Mouse (Mus musculus): ENCODE measurements at regions not wholly inside any gene's neighbourhood (a gene's known extent, or its start where the extent isn't known, plus 50 kb on each side); places are given as distances from the start of the nearest gene placed in this dataset.

DNA sequence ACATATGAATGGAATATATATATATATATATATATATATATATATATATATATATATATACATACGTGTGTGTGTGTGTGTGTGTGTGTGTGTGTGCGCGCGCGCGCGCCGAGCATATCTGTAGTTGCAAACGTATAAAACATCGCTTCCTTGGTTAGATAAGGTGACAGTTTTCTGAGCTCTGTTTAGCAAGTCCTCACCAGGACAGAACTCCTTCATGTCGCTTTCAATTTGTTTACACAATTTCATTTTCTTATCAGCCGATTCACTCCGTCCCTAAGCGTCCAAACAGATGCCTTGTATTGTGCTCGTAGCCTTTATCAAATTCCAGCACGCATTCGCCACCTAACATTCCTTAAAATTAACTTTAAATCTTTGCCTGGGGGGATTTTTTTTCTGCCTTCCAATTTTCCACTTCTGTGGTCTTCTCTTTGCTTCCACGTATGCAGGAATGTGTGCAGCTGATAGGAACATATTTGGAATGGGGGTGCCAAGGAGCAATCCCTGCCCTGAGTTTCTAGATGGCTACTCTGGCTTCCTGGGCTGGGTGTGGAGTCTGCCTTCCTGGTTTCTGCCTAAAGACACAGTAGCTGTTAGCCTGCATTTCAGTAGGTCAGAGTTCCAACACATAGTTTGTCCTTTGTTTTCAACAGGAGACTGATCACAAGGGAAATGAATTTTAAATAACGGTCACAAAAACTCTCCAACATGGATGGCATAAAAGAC is 575.7 kb downstream of the Robo2 start:
- no peak for ATAC-seq
- WGBS, result 64% methylated on average over 19 of the region's 19 CpGs
- Histone ChIP-seq H3K9ac (ENCODE audit: low read depth, low read length) (no peak overlapping the region), H3K9me3 (ENCODE audit: control insufficient read depth) (no peaks in the 10 kb centered on the region), H3K4me1 (replicated peaks; ENCODE audit: control insufficient read depth, insufficient read depth, low read length) (no peaks in the 10 kb centered on the region), H3K36me3 (ENCODE audit: control insufficient read depth, insufficient read depth) (no peaks in the 10 kb centered on the region), H3K4me3 (ENCODE audit: low read depth, low read length) (no peak overlapping the region), H3K4me2 (replicated peaks; ENCODE audit: low read depth) (no peak overlapping the region), H3K27me3 (replicated peaks; ENCODE audit: control insufficient read depth, insufficient read depth, low read length) (no peaks in the 10 kb centered on the region), H3K27ac (ENCODE audit: low read depth, low read length) (no peak overlapping the region)
- TF ChIP-seq CTCF (IDR thresholded peaks at IDR 0.05; ENCODE audit: low read depth), result no peak

DNA sequence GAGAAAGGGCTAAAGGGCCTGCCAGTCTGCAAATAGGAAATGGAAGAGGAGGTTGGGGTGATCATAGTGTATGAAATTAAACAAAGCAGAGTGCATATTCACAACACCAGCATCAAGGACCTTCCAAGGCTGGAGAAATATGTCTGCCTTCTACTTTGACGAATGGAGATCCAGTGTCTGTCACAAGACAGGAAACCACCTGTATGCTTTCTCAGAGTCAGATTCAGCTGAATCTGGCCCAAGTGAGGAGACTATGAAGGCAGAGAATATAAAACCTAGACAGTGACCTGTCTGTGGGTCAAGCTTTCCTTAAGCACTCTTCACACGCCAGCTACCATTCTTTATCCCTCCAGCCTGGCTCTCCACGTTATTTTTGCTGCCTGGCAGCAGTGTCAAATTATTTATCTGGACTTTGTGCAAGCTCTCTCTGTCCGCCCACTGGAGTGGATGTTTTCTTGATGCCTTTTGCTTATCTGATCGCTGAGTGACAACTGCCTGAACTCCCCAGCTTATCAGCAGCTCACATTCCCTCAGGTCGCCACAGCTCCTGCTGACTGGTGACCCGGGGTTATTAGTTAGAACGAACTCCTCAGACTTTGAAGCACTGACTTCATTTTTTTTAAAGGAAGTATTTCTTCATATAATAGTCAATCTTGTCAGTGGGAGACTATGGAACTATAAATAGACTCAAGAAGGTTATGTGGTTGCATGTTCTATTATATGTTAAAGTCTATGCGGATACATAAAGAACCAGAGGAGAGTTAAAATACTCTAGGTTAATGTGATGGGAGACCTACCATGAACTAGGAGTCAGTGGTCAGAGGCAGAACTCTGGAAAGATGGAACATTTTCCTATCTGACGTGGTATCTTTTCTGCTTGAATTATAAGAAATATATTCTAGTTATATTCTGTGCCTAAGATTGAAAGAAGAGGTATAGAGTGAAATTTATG is 590.0 kb downstream of the Robo2 start:
- H3K36me3 ChIP-seq (ENCODE audit: control insufficient read depth, insufficient read depth), result no peaks in the 10 kb centered on the region
- H3K9me3 ChIP-seq (ENCODE audit: control insufficient read depth), result no peaks in the 10 kb centered on the region
- H3K4me2 ChIP-seq (replicated peaks; ENCODE audit: low read depth), result no peak overlapping the region
- 46% methylated on average over 10 of the region's 10 CpGs for WGBS
- H3K4me1 ChIP-seq (replicated peaks; ENCODE audit: control insufficient read depth, insufficient read depth, low read length), result no peaks in the 10 kb centered on the region
- no peak overlapping the region for H3K27ac ChIP-seq (ENCODE audit: low read depth, low read length)
- peak; percentile 54; the same call in 1 of the 2 replicates for ATAC-seq
- no peak for TF ChIP-seq CTCF (IDR thresholded peaks at IDR 0.05; ENCODE audit: low read depth)
- H3K4me3 ChIP-seq (ENCODE audit: low read depth, low read length), result no peak overlapping the region
- no peaks in the 10 kb centered on the region for H3K27me3 ChIP-seq (replicated peaks; ENCODE audit: control insufficient read depth, insufficient read depth, low read length)
- H3K9ac ChIP-seq (ENCODE audit: low read depth, low read length), result no peak overlapping the region

DNA sequence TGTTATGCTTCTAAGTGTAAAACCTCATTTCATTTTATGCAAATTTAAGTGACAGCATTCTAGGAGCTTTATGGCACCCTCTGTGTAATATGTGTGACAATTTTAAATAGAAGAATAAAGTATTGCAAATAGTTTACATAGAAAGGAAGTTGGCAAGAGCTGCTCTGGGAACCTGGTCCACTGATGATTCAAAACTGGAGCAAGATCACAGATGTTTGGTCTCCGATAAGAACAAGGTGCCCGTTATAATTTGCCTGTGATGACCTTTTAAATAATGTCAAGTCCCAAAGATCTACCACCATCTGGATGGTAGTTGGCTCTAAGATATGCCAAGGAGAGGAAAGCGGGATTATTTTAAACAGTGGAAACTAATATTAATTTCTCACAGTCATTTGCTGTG is 607.1 kb downstream of the Robo2 start:
- Histone ChIP-seq H3K4me2 (replicated peaks; ENCODE audit: low read depth) (no peak overlapping the region), H3K27me3 (replicated peaks; ENCODE audit: control insufficient read depth, insufficient read depth, low read length) (no peaks in the 10 kb centered on the region), H3K4me3 (ENCODE audit: low read depth, low read length) (no peak overlapping the region), H3K36me3 (ENCODE audit: control insufficient read depth, insufficient read depth) (no peaks in the 10 kb centered on the region), H3K27ac (ENCODE audit: low read depth, low read length) (no peak overlapping the region), H3K4me1 (replicated peaks; ENCODE audit: control insufficient read depth, insufficient read depth, low read length) (no peaks in the 10 kb centered on the region), H3K9me3 (ENCODE audit: control insufficient read depth) (no peaks in the 10 kb centered on the region), H3K9ac (ENCODE audit: low read depth, low read length) (no peak overlapping the region)
- WGBS, result 74% methylated on average over 3 of the region's 3 CpGs
- no peak for ATAC-seq
- TF ChIP-seq CTCF (IDR thresholded peaks at IDR 0.05; ENCODE audit: low read depth), result no peak

DNA sequence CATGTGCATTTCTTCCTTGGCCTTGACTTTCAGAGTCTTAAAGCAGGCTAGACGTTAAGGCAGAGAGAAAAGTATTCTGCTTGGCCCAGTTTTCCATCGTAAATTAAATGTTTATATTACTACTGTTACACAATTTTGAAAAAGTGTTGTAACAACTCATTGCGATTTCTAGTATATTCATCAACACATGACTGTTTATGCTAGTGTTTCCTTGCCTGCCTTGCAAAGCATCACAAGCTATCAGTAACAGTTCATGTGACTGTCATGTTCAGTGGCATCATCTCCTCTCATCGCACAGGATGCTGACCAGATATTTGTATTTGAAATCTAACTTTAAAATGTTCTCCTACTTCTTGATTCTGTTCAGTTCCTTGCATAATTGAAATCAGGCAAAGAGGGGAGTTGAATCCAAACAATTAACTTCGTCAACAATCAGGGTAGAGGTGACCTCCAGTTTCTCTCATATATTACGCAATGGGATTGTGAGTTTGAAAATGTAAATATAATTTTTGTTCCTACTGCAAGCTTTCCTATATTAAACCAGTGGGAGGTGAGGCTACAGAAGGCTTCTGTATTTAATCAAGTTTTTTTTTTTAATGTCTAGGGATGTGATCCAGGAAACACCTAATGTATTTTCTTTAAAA is 615.0 kb downstream of the Robo2 start:
- TF ChIP-seq CTCF (IDR thresholded peaks at IDR 0.05; ENCODE audit: low read depth), result no peak
- no peak overlapping the region for H3K4me3 ChIP-seq (ENCODE audit: low read depth, low read length)
- no peaks in the 10 kb centered on the region for H3K4me1 ChIP-seq (replicated peaks; ENCODE audit: control insufficient read depth, insufficient read depth, low read length)
- ATAC-seq, result no peak
- H3K9ac ChIP-seq (ENCODE audit: low read depth, low read length), result no peak overlapping the region
- 62% methylated on average over 6 of the region's 6 CpGs for WGBS
- no peaks in the 10 kb centered on the region for H3K9me3 ChIP-seq (ENCODE audit: control insufficient read depth)
- H3K4me2 ChIP-seq (replicated peaks; ENCODE audit: low read depth), result no peak overlapping the region
- no peak overlapping the region for H3K27ac ChIP-seq (ENCODE audit: low read depth, low read length)
- H3K36me3 ChIP-seq (ENCODE audit: control insufficient read depth, insufficient read depth), result no peaks in the 10 kb centered on the region
- no peaks in the 10 kb centered on the region for H3K27me3 ChIP-seq (replicated peaks; ENCODE audit: control insufficient read depth, insufficient read depth, low read length)

DNA sequence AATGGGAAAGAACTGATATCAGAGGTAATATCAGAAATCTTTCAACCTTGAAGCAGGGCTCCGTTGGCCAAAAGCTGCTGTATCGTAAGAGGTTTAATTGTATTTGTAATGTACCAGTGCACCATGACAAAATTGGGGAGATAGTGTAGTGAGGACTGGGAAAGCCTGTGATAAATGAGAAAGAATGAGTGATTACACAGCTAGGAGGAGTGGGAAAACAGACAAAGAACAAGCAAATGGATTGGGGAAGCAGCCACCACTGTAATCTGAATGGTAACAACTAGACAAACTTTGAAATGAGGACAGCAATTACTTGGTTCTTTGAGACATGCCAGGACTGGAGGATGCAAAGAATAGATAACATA is 626.6 kb downstream of the Robo2 start:
- ATAC-seq, result no peak
- 92% methylated on average over 2 of the region's 2 CpGs for WGBS
- Histone ChIP-seq H3K27ac (ENCODE audit: low read depth, low read length) (no peak overlapping the region), H3K27me3 (replicated peaks; ENCODE audit: control insufficient read depth, insufficient read depth, low read length) (no peaks in the 10 kb centered on the region), H3K9me3 (ENCODE audit: control insufficient read depth) (no peaks in the 10 kb centered on the region), H3K4me2 (replicated peaks; ENCODE audit: low read depth) (no peak overlapping the region), H3K4me1 (replicated peaks; ENCODE audit: control insufficient read depth, insufficient read depth, low read length) (no peaks in the 10 kb centered on the region), H3K9ac (ENCODE audit: low read depth, low read length) (no peak overlapping the region), H3K4me3 (ENCODE audit: low read depth, low read length) (no peak overlapping the region), H3K36me3 (ENCODE audit: control insufficient read depth, insufficient read depth) (no peaks in the 10 kb centered on the region)
- no peak for TF ChIP-seq CTCF (IDR thresholded peaks at IDR 0.05; ENCODE audit: low read depth)
